Mouse (Mus musculus): ENCODE data around the gene Drd4. TPM values are rescaled to one million over a fixed set of nuclear protein-coding genes. Genes with fewer than 3 reads are reported as not detected.
A peak's percentile ranks its signal among the peaks of the same experiment; 100 is the strongest.

Gene Drd4
- polyA plus RNA-seq, 1 experiment from 2014 or later = 0.64 TPM

- no peak for ATAC-seq (ENCODE audit: low FRiP score, low read depth)
- 71% methylated on average over 3 of the region's 3 CpGs for WGBS
- no peaks in the 10 kb centered on the region for H3K9me3 ChIP-seq
Observed at GRCm38 (mm10) chr7:141297926-141298650, 6.3 kb downstream of the Drd4 start.

GRCm38 (mm10) chr7:141299175-141299574 lies 7.4 kb downstream of the Drd4 start:
- Histone ChIP-seq H3K27ac (replicated peaks) (no peak overlapping the region), H3K9me3 (no peaks in the 10 kb centered on the region), H3K27me3 (peaks cover 21% of the 10 kb centered on the region), H3K4me1 (replicated peaks) (peaks cover 5% of the 10 kb centered on the region), H3K4me3 (no peak overlapping the region), H3K4me2 (no peak overlapping the region), H3K9ac (no peak overlapping the region), H3K36me3 (peaks cover 56% of the 10 kb centered on the region)
- 95% methylated on average over 8 of the region's 8 CpGs for WGBS
- no peak for ATAC-seq (ENCODE audit: low FRiP score, low read depth)

More at GRCm38 (mm10) chr7:141297926-141298650, 6.3 kb downstream of the Drd4 start:
- H3K27me3 ChIP-seq = peaks cover 32% of the 10 kb centered on the region
- H3K9ac ChIP-seq = no peak overlapping the region
- H3K36me3 ChIP-seq = peaks cover 46% of the 10 kb centered on the region
- no peak overlapping the region for H3K4me2 ChIP-seq
- no peak overlapping the region for H3K27ac ChIP-seq (replicated peaks)
- H3K4me1 ChIP-seq (replicated peaks) = peaks cover 16% of the 10 kb centered on the region
- H3K4me3 ChIP-seq = no peak overlapping the region

- Histone ChIP-seq H3K4me1 (replicated peaks) (no peaks in the 10 kb centered on the region), H3K4me3 (no peak overlapping the region), H3K27me3 (no peaks in the 10 kb centered on the region; the same call in 1 of the 2 replicates), H3K27ac (replicated peaks) (no peak overlapping the region), H3K36me3 (peaks cover 76% of the 10 kb centered on the region), H3K9me3 (no peaks in the 10 kb centered on the region), H3K9ac (no peak overlapping the region), H3K4me2 (no peak overlapping the region)
- no peak for ATAC-seq (ENCODE audit: low FRiP score, low read depth)
- WGBS = 94% methylated on average over 9 of the region's 9 CpGs
Observed at GRCm38 (mm10) chr7:141301386-141301785, 9.6 kb downstream of the Drd4 start.

GRCm38 (mm10) chr7:141302702-141303268 lies 11.0 kb downstream of the Drd4 start:
- no peak overlapping the region for H3K27ac ChIP-seq (replicated peaks)
- peaks cover 81% of the 10 kb centered on the region for H3K36me3 ChIP-seq
- 88% methylated on average over 1 of the region's 1 CpGs for WGBS

GRCm38 (mm10) chr7:141304537-141304936 lies 12.7 kb downstream of the Drd4 start:
- no peak overlapping the region for H3K4me2 ChIP-seq
- no peaks in the 10 kb centered on the region for H3K4me1 ChIP-seq (replicated peaks)
- ATAC-seq (ENCODE audit: low FRiP score, low read depth) = no peak
- H3K36me3 ChIP-seq = peaks cover 93% of the 10 kb centered on the region
- 94% methylated on average over 4 of the region's 4 CpGs for WGBS
- H3K9me3 ChIP-seq = no peaks in the 10 kb centered on the region
- H3K4me3 ChIP-seq = no peak overlapping the region
- H3K9ac ChIP-seq = no peak overlapping the region
- H3K27me3 ChIP-seq = no peaks in the 10 kb centered on the region
- H3K27ac ChIP-seq (replicated peaks) = no peak overlapping the region

More at GRCm38 (mm10) chr7:141302702-141303268, 11.0 kb downstream of the Drd4 start:
- H3K9ac ChIP-seq = no peak overlapping the region
- no peaks in the 10 kb centered on the region for H3K27me3 ChIP-seq
- H3K4me2 ChIP-seq = no peak overlapping the region
- no peaks in the 10 kb centered on the region for H3K9me3 ChIP-seq
- no peaks in the 10 kb centered on the region for H3K4me1 ChIP-seq (replicated peaks)
- H3K4me3 ChIP-seq = no peak overlapping the region
- ATAC-seq (ENCODE audit: low FRiP score, low read depth) = no peak

- Histone ChIP-seq H3K4me3 (no peak overlapping the region), H3K27me3 (no peaks in the 10 kb centered on the region), H3K4me1 (replicated peaks) (no peaks in the 10 kb centered on the region), H3K27ac (replicated peaks) (no peak overlapping the region), H3K9ac (no peak overlapping the region), H3K4me2 (no peak overlapping the region), H3K36me3 (peaks cover 97% of the 10 kb centered on the region), H3K9me3 (no peaks in the 10 kb centered on the region)
- 92% methylated on average over 2 of the region's 2 CpGs for WGBS
- no peak for ATAC-seq (ENCODE audit: low FRiP score, low read depth)
Observed at GRCm38 (mm10) chr7:141314416-141314815, 22.6 kb downstream of the Drd4 start.

GRCm38 (mm10) chr7:141315076-141315475 lies 23.3 kb downstream of the Drd4 start:
- no peaks in the 10 kb centered on the region for H3K27me3 ChIP-seq
- H3K27ac ChIP-seq (replicated peaks) = no peak overlapping the region
- WGBS = 90% methylated on average over 8 of the region's 8 CpGs
- no peak overlapping the region for H3K4me3 ChIP-seq
- H3K4me1 ChIP-seq (replicated peaks) = no peaks in the 10 kb centered on the region
- H3K9me3 ChIP-seq = no peaks in the 10 kb centered on the region
- H3K36me3 ChIP-seq = peaks cover 95% of the 10 kb centered on the region
- H3K4me2 ChIP-seq = no peak overlapping the region
- no peak overlapping the region for H3K9ac ChIP-seq
- no peak for ATAC-seq (ENCODE audit: low FRiP score, low read depth)

- no peaks in the 10 kb centered on the region for H3K4me1 ChIP-seq (replicated peaks)
- peaks cover 95% of the 10 kb centered on the region for H3K36me3 ChIP-seq
- H3K9me3 ChIP-seq = no peaks in the 10 kb centered on the region
- H3K27ac ChIP-seq (replicated peaks) = no peak overlapping the region
- no peak overlapping the region for H3K4me3 ChIP-seq
- no peak overlapping the region for H3K4me2 ChIP-seq
- 72% methylated on average over 5 of the region's 5 CpGs for WGBS
- ATAC-seq (ENCODE audit: low FRiP score, low read depth) = no peak
- H3K27me3 ChIP-seq = no peaks in the 10 kb centered on the region
- H3K9ac ChIP-seq = no peak overlapping the region
Observed at GRCm38 (mm10) chr7:141315974-141316373, 24.2 kb downstream of the Drd4 start.

GRCm38 (mm10) chr7:141317619-141318132 lies 25.9 kb downstream of the Drd4 start:
- ATAC-seq (ENCODE audit: low FRiP score, low read depth) = no peak
- Histone ChIP-seq H3K4me1 (replicated peaks) (no peaks in the 10 kb centered on the region), H3K27ac (replicated peaks) (no peak overlapping the region), H3K27me3 (no peaks in the 10 kb centered on the region), H3K4me2 (no peak overlapping the region), H3K36me3 (peaks cover 96% of the 10 kb centered on the region), H3K4me3 (no peak overlapping the region), H3K9ac (no peak overlapping the region), H3K9me3 (no peaks in the 10 kb centered on the region)
- whole genome bisulfite sequencing = 77% methylated on average over 1 of the region's 1 CpGs

GRCm38 (mm10) chr7:141319446-141319845 lies 27.6 kb downstream of the Drd4 start:
- ATAC-seq (ENCODE audit: low FRiP score, low read depth) = no peak
- no peak overlapping the region for H3K4me2 ChIP-seq
- H3K4me1 ChIP-seq (replicated peaks) = peaks cover 2% of the 10 kb centered on the region
- no peak overlapping the region for H3K27ac ChIP-seq (replicated peaks)
- H3K9ac ChIP-seq = no peak overlapping the region
- H3K4me3 ChIP-seq = no peak overlapping the region
- no peaks in the 10 kb centered on the region for H3K27me3 ChIP-seq
- H3K9me3 ChIP-seq = no peaks in the 10 kb centered on the region
- WGBS = 83% methylated on average over 2 of the region's 2 CpGs
- peaks cover 87% of the 10 kb centered on the region for H3K36me3 ChIP-seq

GRCm38 (mm10) chr7:141324686-141325085 lies 32.9 kb downstream of the Drd4 start:
- 81% methylated on average over 1 of the region's 1 CpGs for whole genome bisulfite sequencing
- no peak overlapping the region for H3K27ac ChIP-seq (replicated peaks)
- peaks cover 39% of the 10 kb centered on the region for H3K4me1 ChIP-seq (replicated peaks)
- no peaks in the 10 kb centered on the region for H3K27me3 ChIP-seq
- peaks cover 36% of the 10 kb centered on the region for H3K36me3 ChIP-seq
- peak overlapping the region; percentile 7; the same call in 1 of the 2 replicates for H3K4me2 ChIP-seq
- no peak for ATAC-seq (ENCODE audit: low FRiP score, low read depth)
- H3K9ac ChIP-seq = 0 out of 2 replicates have a peak overlapping the region, but pooled peaks have one; percentile 18
- H3K9me3 ChIP-seq = no peaks in the 10 kb centered on the region
- no peak overlapping the region for H3K4me3 ChIP-seq

Data from hindbrain, embryonic 15.5 days (tissue).